Mouse (Mus musculus) urinary bladder, postnatal 10 days (tissue): Measurements from ENCODE around the gene Sgce.

Experiments used
- DNase-seq: peaks from one replicate; pipeline ENCODE4 v3.0.0; 2022; ENCODE audit warnings: low spot score

Gene Sgce

GRCm38 (mm10) chr6:4647351-4647750 lies 99.7 kb downstream of the Sgce start:
- no peak for DNase-seq

- DNase-seq: no peak
Measured at GRCm38 (mm10) chr6:4642068-4642467, 104.9 kb downstream of the Sgce start.

- DNase-seq: no peak
Measured at GRCm38 (mm10) chr6:4634804-4635203, 112.2 kb downstream of the Sgce start.

- DNase-seq: no peak
Measured at GRCm38 (mm10) chr6:4633189-4633588, 113.8 kb downstream of the Sgce start.

- no peak for DNase-seq
Measured at GRCm38 (mm10) chr6:4631464-4631863, 115.5 kb downstream of the Sgce start.
